Mouse (Mus musculus): ENCODE data around the gene Tbc1d22a. TPM values are rescaled to one million over a fixed set of nuclear protein-coding genes. Genes with fewer than 3 reads are reported as not detected.

The Tbc1d22a gene
- 37.9 TPM for polyA plus RNA-seq (2021)

GRCm38 (mm10) chr15:86213753-86214548, at the start of gene Tbc1d22a:
Tbc1d22a (plus strand) TSS chr15:86214459.
- no peaks in the 10 kb centered on the region for H3K27me3 ChIP-seq
- POLR2A ChIA-PET, result interaction anchor here (1.0 to 1.6 kb wide), 4 partner anchors 9 to 40 kb away, joined by 3 to 4 read pairs (median 3); no protein-coding TSS in a partner anchor
- no peak for TF ChIP-seq CTCF (IDR thresholded peaks at IDR 0.05)
- ATAC-seq, result peak; percentile 89
- CTCF ChIA-PET, result interaction anchor here (1.1 to 2.4 kb wide), 2 partner anchors 10 to 74 kb away, joined by 4 to 6 read pairs; no protein-coding TSS in a partner anchor
- DNase-seq (ENCODE audit: low read depth, low spot score), result peak; percentile 69
- in situ Hi-C loops (cut with MboI; ENCODE audit: low pct_unique_long_range_greater_than_20kb), result loop anchor here (5.0 kb wide), 1 partner anchor 47 kb away; no protein-coding TSS in a partner anchor

DNA sequence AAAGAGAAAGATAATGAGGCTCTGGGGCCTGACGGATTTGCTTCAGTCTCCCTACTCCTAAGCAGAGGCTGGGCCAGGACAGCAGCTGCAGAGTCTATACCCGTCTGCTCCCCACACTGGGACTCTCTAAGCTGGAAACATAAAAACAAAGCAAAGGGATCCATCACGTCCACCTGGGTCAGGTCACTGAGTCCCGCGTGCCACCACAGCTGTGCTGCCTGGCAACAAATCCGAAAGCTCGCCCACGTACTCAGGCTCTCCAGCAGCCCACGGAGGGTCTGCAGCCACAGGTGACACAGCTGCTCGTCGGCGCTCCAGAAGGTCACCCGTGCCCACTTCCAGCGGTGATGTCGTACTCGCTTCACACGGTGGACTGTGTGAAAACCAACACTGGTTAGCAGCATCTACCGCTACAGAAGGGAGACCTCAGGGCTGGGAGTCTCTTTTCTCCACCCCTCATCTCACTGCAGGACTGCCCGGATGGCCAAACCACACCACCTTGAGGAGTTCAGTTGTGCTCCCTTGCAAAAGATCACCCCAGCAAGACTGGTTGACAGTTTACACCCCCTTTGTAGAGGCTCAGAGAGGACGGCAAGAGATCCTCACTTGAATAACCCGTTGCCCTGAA, 49.4 kb upstream of the Tbc1d22a start:
- in situ Hi-C loops (cut with MboI; ENCODE audit: low pct_unique_long_range_greater_than_20kb), result loop anchor here (5.0 kb wide), 1 partner anchor 47 kb away; the partner anchor contains the start of gene Tbc1d22a
- ATAC-seq, result no peak

DNA sequence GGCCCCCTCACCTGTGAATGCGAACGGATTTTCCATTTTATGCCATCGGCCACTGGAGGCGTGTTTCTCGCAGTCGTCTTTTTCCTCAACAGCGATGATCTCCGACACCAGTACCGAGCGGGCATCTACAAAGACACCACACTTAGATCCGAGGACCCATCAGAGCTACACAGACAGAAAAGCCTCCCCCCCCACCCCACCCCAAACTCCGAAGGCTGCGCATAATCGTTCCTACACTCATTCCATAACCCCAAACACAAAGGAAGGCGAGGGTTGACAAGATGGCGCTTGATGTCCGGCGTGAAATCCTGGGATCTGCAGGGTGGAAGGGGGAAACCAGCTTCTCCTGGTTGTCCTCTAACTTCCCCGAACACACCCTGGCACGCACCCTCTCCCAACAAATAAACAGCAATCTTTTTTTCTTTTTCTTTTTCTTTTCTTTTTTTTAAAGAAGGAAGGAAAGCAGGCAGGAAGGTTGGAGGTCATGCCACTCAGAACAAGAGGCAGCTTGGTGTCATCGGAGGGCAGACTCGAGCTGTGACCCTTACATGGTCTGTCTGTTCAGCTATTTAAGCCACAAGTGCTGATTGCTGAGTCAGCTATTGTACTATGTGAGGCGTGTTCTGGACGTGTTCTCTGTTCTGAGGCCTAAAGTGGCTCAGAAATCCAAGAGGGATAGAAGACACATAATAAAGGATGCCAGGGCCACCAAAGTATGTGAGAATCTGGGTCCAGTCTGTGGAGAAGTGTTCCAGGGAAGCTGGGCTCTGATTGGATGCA, 48.3 kb upstream of the Tbc1d22a start:
- in situ Hi-C loops (cut with MboI; ENCODE audit: low pct_unique_long_range_greater_than_20kb), result loop anchor here (5.0 kb wide), 1 partner anchor 46 kb away; the partner anchor contains the start of gene Tbc1d22a
- no peaks in the 10 kb centered on the region for H3K27me3 ChIP-seq
- CTCF ChIA-PET, result no interaction called here
- TF ChIP-seq CTCF (IDR thresholded peaks at IDR 0.05), result no peak
- ATAC-seq (no peak), DNase-seq (ENCODE audit: low read depth, low spot score) (no peak)
- POLR2A ChIA-PET, result interaction anchor here (0.6 kb wide), 1 partner anchor 51 kb away, joined by 3 read pairs; no protein-coding TSS in a partner anchor

More for the DNA sequence above, 49.4 kb upstream of the Tbc1d22a start:
- no peaks in the 10 kb centered on the region for H3K27me3 ChIP-seq
- TF ChIP-seq CTCF (IDR thresholded peaks at IDR 0.05), result no peak
- POLR2A ChIA-PET, result no interaction called here
- DNase-seq (ENCODE audit: low read depth, low spot score), result no peak
- CTCF ChIA-PET, result no interaction called here

GRCm38 (mm10) chr15:86167032-86167655, 47.1 kb upstream of the Tbc1d22a start:
- no peaks in the 10 kb centered on the region for H3K27me3 ChIP-seq
- DNase-seq (ENCODE audit: low read depth, low spot score) (no peak), ATAC-seq (no peak)
- ChIA-PET POLR2A (no interaction called here), CTCF (interaction anchor here (1.5 kb wide), 1 partner anchor 27 kb away, joined by 3 read pairs; no protein-coding TSS in a partner anchor)
- in situ Hi-C loops (cut with MboI; ENCODE audit: low pct_unique_long_range_greater_than_20kb), result loop anchor here (5.0 kb wide), 1 partner anchor 45 kb away; the partner anchor contains the start of gene Tbc1d22a
- no peak for TF ChIP-seq CTCF (IDR thresholded peaks at IDR 0.05)

DNA sequence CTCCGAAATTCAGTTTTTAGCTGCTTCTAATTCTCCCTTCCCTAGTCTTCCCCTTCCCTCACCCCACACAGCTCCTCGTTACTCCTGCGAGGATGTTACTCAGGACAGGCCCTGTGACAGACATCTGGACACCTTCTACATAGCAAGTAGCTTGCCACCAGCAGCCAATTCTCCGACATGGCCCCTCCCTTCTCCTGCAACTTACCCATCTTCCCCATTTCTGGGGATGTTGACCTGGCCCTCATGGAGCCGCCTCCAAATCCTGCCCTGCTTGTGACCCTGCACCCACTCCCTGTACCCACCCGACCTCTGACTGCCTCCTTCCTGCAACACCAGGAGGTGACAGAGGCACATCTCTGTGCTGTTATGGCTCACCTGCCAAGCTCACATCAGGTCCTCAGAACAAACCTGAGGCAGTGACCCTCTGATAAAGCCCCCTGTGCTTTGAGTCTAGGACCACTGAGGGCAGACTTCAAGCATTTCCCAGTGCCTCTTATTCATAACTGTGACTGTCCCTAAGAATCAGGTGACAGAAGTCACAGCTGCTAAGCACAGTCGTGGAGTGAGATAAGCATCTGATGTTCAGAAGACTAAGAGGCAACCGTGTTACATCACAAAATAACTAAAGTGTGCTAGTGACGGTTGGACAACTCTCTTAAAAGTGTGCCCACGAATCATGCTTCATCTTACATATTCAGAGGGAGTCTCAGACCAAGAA, 46.3 kb upstream of the Tbc1d22a start:
- ChIA-PET CTCF (interaction anchor here (1.5 kb wide), 1 partner anchor 28 kb away, joined by 3 read pairs; no protein-coding TSS in a partner anchor), POLR2A (interaction anchor here (1.0 kb wide), 1 partner anchor 47 kb away, joined by 3 read pairs; no protein-coding TSS in a partner anchor)

DNA sequence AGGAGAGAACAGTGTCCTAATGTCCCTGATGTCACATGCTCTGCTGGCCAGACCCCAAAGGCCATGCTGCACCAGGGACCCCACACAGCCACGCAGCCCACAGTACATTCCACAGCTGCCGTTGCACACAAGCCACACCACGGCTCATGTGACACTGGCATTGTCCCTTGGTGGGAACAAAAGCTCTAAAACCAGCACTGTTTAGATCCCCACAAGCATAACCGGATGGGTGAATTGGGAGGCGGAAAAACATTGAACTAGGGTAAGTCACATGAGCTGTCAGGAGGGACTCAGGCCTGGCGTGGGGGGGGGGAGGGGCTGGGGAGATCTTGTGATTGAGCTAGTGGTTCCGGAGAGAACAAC, 45.8 kb upstream of the Tbc1d22a start:
- TF ChIP-seq CTCF (IDR thresholded peaks at IDR 0.05), result no peak
- ChIA-PET CTCF (no interaction called here), POLR2A (interaction anchor here (1.0 kb wide), 1 partner anchor 46 kb away, joined by 3 read pairs; no protein-coding TSS in a partner anchor)
- ATAC-seq (no peak), DNase-seq (ENCODE audit: low read depth, low spot score) (no peak)
- in situ Hi-C loops (cut with MboI; ENCODE audit: low pct_unique_long_range_greater_than_20kb), result loop anchor here (5.0 kb wide), 1 partner anchor 44 kb away; the partner anchor contains the start of gene Tbc1d22a
- H3K27me3 ChIP-seq, result no peaks in the 10 kb centered on the region

More for the DNA sequence above, 46.3 kb upstream of the Tbc1d22a start:
- no peaks in the 10 kb centered on the region for H3K27me3 ChIP-seq
- in situ Hi-C loops (cut with MboI; ENCODE audit: low pct_unique_long_range_greater_than_20kb), result loop anchor here (5.0 kb wide), 1 partner anchor 44 kb away; the partner anchor contains the start of gene Tbc1d22a
- DNase-seq (ENCODE audit: low read depth, low spot score), result no peak
- no peak for ATAC-seq
- TF ChIP-seq CTCF (IDR thresholded peaks at IDR 0.05), result no peak

- CTCF ChIA-PET, result no interaction called here
- TF ChIP-seq CTCF (IDR thresholded peaks at IDR 0.05), result no peak
- no peak for DNase-seq (ENCODE audit: low read depth, low spot score)
- in situ Hi-C loops (cut with MboI; ENCODE audit: low pct_unique_long_range_greater_than_20kb), result loop anchor here (5.0 kb wide), 1 partner anchor 43 kb away; the partner anchor contains the start of gene Tbc1d22a
- H3K27me3 ChIP-seq, result no peaks in the 10 kb centered on the region
- ATAC-seq, result no peak
- POLR2A ChIA-PET, result interaction anchor here (1.0 kb wide), 1 partner anchor 46 kb away, joined by 3 read pairs; no protein-coding TSS in a partner anchor
Observed at GRCm38 (mm10) chr15:86168941-86169816, 45.1 kb upstream of the Tbc1d22a start.

DNA sequence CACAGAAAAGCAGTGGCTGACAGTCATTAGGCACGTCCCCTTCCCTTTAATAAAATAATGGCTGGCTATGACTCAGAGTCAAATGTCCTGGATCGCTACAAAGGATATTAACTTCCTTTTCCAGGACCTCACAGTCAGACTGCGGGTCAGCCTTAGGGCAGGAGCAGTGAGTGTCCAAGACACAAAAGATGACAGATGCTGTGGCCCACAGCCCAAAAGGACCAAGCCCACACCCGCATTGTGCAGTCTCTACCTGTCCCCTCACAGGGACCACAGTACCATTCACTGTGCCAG, 44.5 kb upstream of the Tbc1d22a start:
- H3K27me3 ChIP-seq, result no peaks in the 10 kb centered on the region
- in situ Hi-C loops (cut with MboI; ENCODE audit: low pct_unique_long_range_greater_than_20kb), result loop anchor here (5.0 kb wide), 1 partner anchor 43 kb away; the partner anchor contains the start of gene Tbc1d22a
- no peak for DNase-seq (ENCODE audit: low read depth, low spot score)
- TF ChIP-seq CTCF (IDR thresholded peaks at IDR 0.05), result no peak
- ChIA-PET POLR2A (interaction anchor here (0.6 kb wide), 1 partner anchor 80 kb away, joined by 3 read pairs; no protein-coding TSS in a partner anchor), CTCF (no interaction called here)
- peak; percentile 11 for ATAC-seq

All from Patski (cell line).